Mouse (Mus musculus) small intestine, adult 10 weeks (tissue): Measurements from ENCODE around the gene Gm2056. TPM values are rescaled to one million over a fixed set of nuclear protein-coding genes. Genes with fewer than 3 reads are reported as not detected.

Experiments used
- polyA plus RNA-seq: library from polyadenylated mRNA; stranded (reverse); fragments of 350-450 nt; fragmentation: Illumina TruSeq; extraction: RNeasy Lipid Tissue Mini Kit (QIAGEN cat#74804); gene quantifications from one replicate; pipeline ENCODE4 v1.2.3, GENCODE M21; 2014; ENCODE audit warnings: low replicate concordance

Gene Gm2056
- polyA plus RNA-seq: not detected

DNA sequence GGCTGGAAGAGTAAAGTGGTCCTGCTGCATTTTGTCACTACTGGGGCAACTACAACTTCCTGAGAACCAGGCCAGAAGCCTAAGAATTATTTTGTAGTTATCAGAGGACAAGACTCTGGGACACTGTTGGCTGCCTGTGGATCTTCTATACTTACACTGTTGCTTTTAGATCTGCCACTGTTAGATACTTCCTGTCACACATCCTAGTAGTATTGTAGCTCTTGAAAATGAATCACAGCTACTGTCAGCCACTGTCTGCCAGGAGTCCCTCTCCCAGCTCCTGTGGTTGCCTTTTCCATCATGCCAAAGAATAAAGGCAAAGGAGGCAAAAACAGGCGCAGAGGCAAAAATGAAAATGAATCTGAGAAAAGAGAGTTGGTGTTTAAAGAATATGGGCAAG lies at the start of gene Gm2056:
Gm2056 (plus strand) TSS at position 301 of the 400 bp plus-strand sequence.

DNA sequence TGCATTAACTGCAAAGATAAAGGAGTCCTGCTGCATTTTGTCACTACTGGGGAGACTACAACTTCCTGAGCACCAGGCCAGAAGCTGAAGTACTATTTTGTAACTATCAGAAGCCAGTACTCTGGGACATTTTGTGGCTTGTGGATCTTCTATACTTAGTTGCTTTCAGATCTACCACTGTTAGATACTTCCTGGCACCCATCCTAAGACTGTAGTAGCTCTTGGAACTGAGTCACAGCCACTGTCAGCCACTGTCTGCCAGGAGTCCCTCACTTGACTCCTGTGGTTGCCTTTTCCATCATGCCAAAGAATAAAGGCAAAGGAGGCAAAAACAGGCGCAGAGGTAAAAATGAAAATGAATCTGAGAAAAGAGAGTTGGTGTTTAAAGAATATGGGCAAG lies 15.3 kb upstream of the Gm2056 start, which contains the start of gene Gm2075:
Gm2075 (plus strand) TSS at position 301 of the 400 bp plus-strand sequence.

DNA sequence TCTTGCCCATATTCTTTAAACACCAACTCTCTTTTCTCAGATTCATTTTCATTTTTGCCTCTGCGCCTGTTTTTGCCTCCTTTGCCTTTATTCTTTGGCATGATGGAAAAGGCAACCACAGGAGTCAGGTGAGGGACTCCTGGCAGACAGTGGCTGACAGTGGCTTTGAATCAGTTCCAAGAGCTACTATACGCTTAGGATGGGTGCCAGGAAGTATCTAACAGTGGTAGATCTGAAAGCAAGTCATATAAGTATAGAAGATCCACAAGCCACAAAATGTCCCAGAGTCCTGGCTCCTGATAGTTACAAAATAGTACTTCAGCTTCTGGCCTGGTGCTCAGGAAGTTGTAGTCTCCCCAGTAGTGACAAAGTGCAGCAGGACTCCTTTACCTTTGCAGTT lies 8.1 kb upstream of the Gm2056 start, which contains the start of gene Gm6803:
Gm6803 (minus strand) TSS at position 101 of the 400 bp plus-strand sequence.

Other genes starting within 250 kb of the Gm2056 start
- gene Gm21936, start 231.5 kb upstream of the Gm2056 start, polyA plus RNA-seq: not detected
- gene BB287469, start 210.4 kb upstream of the Gm2056 start, polyA plus RNA-seq: not detected
- not detected for gene Gm2001, start 184.7 kb upstream of the Gm2056 start, polyA plus RNA-seq
- gene Gm2016, start 152.9 kb upstream of the Gm2056 start, polyA plus RNA-seq: not detected
- not detected for gene Gm2022, start 131.6 kb upstream of the Gm2056 start, polyA plus RNA-seq
- gene Gm2035, start 107.1 kb upstream of the Gm2056 start, polyA plus RNA-seq: not detected
- not detected for gene Gm2042, start 72.9 kb upstream of the Gm2056 start, polyA plus RNA-seq
- gene Gm2075, start 15.2 kb upstream of the Gm2056 start, polyA plus RNA-seq: not detected
- gene Gm6803, start 8.2 kb upstream of the Gm2056 start, polyA plus RNA-seq: not detected
- not detected for gene Gm16368, start 56.7 kb downstream of the Gm2056 start, polyA plus RNA-seq
- gene Gm10436, start 155.1 kb downstream of the Gm2056 start, polyA plus RNA-seq: not detected
- not detected for gene Gm8332, start 223.1 kb downstream of the Gm2056 start, polyA plus RNA-seq
- not detected for gene Gm5662, start 247.5 kb downstream of the Gm2056 start, polyA plus RNA-seq